Mouse (Mus musculus): ENCODE measurements around the gene Epha6. TPM values are rescaled to one million over a fixed set of nuclear protein-coding genes. Genes with fewer than 3 reads are reported as not detected.
A peak's percentile ranks its signal among the peaks of the same experiment; 100 is the strongest.

Gene Epha6
- polyA plus RNA-seq, 1 experiment from 2014 or later = not detected

DNA sequence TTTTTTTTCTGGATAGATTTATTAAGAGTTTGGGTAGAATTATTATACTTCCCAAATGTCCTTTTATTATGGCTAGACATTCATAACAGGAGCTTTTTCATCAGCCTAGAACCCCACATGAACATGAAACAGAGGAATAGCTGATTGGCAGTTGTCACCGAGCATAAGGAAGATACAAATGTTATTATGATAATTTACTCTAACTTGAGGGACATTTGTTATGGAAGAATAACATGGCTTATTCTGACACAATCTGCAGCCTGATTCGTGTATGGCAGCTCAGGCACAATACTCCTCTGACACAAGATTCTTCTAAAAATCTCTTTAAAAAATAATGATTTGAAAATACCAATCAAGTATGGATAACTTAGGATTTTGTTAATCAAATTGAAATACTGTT lies 347.7 kb downstream of the Epha6 start:
- Histone ChIP-seq H3K4me1 (no peaks in the 10 kb centered on the region), H3K4me2 (no peak overlapping the region), H3K9ac (no peak overlapping the region), H3K9me3 (replicated peaks) (no peaks in the 10 kb centered on the region), H3K27ac (no peak overlapping the region), H3K36me3 (no peaks in the 10 kb centered on the region), H3K4me3 (no peak overlapping the region), H3K27me3 (replicated peaks) (no peaks in the 10 kb centered on the region)
- no peak for ATAC-seq
- WGBS (ENCODE audit: insufficient replicate concordance) = 56% methylated on average over 2 of the region's 2 CpGs

DNA sequence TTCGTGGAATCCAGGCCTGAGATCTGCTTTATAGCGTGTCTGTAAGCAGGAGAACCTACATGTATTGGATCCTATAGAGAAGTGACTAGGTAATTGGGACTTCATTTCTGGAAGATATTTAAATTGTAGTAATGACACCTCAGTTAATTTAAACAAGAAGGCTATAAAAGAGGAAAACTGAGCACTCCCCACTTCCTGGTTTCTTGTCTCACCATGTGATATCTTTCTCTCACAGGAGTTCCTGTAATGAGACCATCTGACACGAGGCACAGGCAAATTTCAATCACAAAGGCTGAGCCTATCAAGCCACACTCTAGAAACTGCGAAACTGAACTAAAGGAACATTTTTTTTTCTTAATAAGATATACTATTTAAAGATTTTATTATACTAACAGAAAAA lies 348.3 kb downstream of the Epha6 start:
- 45% methylated on average over 4 of the region's 4 CpGs for WGBS (ENCODE audit: insufficient replicate concordance)
- ATAC-seq = no peak
- no peak overlapping the region for H3K4me3 ChIP-seq
- no peak overlapping the region for H3K4me2 ChIP-seq
- H3K36me3 ChIP-seq = no peaks in the 10 kb centered on the region
- H3K27me3 ChIP-seq (replicated peaks) = no peaks in the 10 kb centered on the region
- no peaks in the 10 kb centered on the region for H3K9me3 ChIP-seq (replicated peaks)
- H3K4me1 ChIP-seq = no peaks in the 10 kb centered on the region
- no peak overlapping the region for H3K27ac ChIP-seq
- no peak overlapping the region for H3K9ac ChIP-seq

DNA sequence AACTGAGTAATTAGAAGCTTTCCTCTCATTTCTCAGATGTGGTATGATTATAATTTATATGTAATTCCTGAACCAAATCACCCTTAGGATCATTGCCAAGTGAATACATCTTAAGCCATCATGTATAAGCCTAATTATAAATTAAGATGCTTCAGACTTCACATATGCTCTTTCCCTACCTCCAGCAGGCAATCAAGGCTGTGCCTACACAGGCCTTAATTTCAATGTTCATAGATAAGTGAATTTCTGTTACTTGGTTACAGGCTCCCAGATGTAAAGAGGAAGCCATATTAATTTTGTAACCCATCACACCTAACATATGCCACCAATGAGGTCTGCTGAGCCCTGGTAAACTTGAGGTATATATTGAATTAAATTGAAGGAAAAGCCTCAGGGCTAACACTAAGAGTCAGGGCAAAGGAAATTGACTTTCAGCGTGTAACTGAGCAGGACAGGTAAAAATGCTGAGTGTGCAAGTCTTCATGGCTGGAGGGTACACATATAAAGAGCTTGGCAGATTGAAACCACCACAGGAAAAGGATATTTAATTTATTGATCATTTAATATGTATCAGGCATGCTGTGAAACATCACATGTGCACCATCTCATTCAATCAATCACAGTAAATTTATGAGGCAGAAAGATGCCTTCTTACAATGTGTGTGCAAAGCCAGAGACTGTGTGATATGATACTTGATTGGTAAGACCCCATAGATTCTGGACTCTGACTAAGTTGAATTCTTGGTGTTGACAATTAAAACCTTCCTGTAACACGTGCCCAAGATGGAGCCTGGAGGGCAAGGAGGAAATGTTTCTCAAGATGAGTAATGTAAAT lies 365.8 kb downstream of the Epha6 start:
- ATAC-seq = no peak
- H3K9me3 ChIP-seq (replicated peaks) = no peaks in the 10 kb centered on the region
- H3K4me3 ChIP-seq = no peak overlapping the region
- no peak overlapping the region for H3K27ac ChIP-seq
- no peaks in the 10 kb centered on the region for H3K27me3 ChIP-seq (replicated peaks)
- no peak overlapping the region for H3K4me2 ChIP-seq
- no peaks in the 10 kb centered on the region for H3K36me3 ChIP-seq
- no peak overlapping the region for H3K9ac ChIP-seq
- H3K4me1 ChIP-seq = no peaks in the 10 kb centered on the region
- WGBS (ENCODE audit: insufficient replicate concordance) = 63% methylated on average over 2 of the region's 2 CpGs

DNA sequence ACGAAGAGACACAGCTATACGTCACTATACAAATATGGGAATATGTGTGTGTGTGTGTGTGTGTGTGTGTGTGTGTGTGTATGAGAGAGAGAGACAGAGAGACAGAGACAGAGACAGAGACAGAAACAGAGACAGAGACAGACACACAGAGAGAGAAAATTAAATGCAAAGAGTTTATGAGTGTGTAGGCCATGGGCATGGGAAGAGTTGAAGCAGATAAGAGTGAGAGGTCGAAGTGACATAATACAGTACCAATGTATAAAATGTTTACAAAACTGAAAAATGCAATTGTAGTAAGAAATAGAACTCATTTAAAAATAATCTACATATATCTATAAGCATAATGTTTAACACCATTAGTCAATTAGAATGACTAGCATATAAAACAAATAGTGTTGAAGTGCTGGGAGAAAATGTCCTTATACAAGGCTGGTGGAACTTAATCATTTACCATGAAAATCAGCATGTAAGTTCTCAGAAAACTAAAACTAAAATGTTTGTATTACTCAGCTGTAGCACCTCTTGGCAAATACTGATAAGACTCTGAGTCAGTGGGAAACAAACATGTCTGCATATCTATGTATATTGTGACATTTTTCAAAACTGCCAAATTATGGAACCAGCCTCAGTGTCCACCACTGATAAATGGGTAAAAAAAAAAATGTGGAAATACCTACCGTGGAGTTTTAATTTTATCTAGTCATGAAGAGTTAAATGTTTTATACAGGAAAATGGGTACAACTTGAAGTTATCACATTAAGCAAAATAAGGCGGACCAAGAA lies 371.2 kb downstream of the Epha6 start:
- H3K27me3 ChIP-seq (replicated peaks) = no peaks in the 10 kb centered on the region
- H3K4me1 ChIP-seq = no peaks in the 10 kb centered on the region
- no peak overlapping the region for H3K4me2 ChIP-seq
- no peaks in the 10 kb centered on the region for H3K36me3 ChIP-seq
- H3K4me3 ChIP-seq = no peak overlapping the region
- WGBS (ENCODE audit: insufficient replicate concordance) = 63% methylated on average over 5 of the region's 5 CpGs
- no peak overlapping the region for H3K9ac ChIP-seq
- ATAC-seq = peak; percentile 79
- H3K27ac ChIP-seq = no peak overlapping the region
- H3K9me3 ChIP-seq (replicated peaks) = no peaks in the 10 kb centered on the region

GRCm38 (mm10) chr16:60232982-60233381 lies 372.3 kb downstream of the Epha6 start:
- Histone ChIP-seq H3K4me3 (no peak overlapping the region), H3K27ac (no peak overlapping the region), H3K9ac (no peak overlapping the region), H3K27me3 (replicated peaks) (no peaks in the 10 kb centered on the region), H3K4me1 (no peaks in the 10 kb centered on the region), H3K9me3 (replicated peaks) (no peaks in the 10 kb centered on the region), H3K36me3 (no peaks in the 10 kb centered on the region), H3K4me2 (no peak overlapping the region)
- 87% methylated on average over 2 of the region's 2 CpGs for WGBS (ENCODE audit: insufficient replicate concordance)
- no peak for ATAC-seq

- no peaks in the 10 kb centered on the region for H3K9me3 ChIP-seq (replicated peaks)
- H3K4me2 ChIP-seq = no peak overlapping the region
- no peaks in the 10 kb centered on the region for H3K36me3 ChIP-seq
- no peaks in the 10 kb centered on the region for H3K4me1 ChIP-seq
- H3K27me3 ChIP-seq (replicated peaks) = no peaks in the 10 kb centered on the region
- no peak for ATAC-seq
- H3K27ac ChIP-seq = no peak overlapping the region
- H3K9ac ChIP-seq = no peak overlapping the region
- no peak overlapping the region for H3K4me3 ChIP-seq
Measured at GRCm38 (mm10) chr16:60209151-60209550, 396.2 kb downstream of the Epha6 start.

GRCm38 (mm10) chr16:60175580-60175979 lies 429.8 kb downstream of the Epha6 start:
- H3K27ac ChIP-seq = no peak overlapping the region
- no peaks in the 10 kb centered on the region for H3K9me3 ChIP-seq (replicated peaks)
- no peak overlapping the region for H3K4me3 ChIP-seq
- no peaks in the 10 kb centered on the region for H3K27me3 ChIP-seq (replicated peaks)
- no peak overlapping the region for H3K4me2 ChIP-seq
- ATAC-seq = no peak
- no peaks in the 10 kb centered on the region for H3K36me3 ChIP-seq
- no peaks in the 10 kb centered on the region for H3K4me1 ChIP-seq
- 32% methylated on average over 3 of the region's 3 CpGs for WGBS (ENCODE audit: insufficient replicate concordance)
- no peak overlapping the region for H3K9ac ChIP-seq

- H3K36me3 ChIP-seq = no peaks in the 10 kb centered on the region
- H3K4me2 ChIP-seq = no peak overlapping the region
- H3K9me3 ChIP-seq (replicated peaks) = no peaks in the 10 kb centered on the region
- no peaks in the 10 kb centered on the region for H3K27me3 ChIP-seq (replicated peaks)
- H3K4me3 ChIP-seq = no peak overlapping the region
- ATAC-seq = no peak
- WGBS (ENCODE audit: insufficient replicate concordance) = 47% methylated on average over 2 of the region's 2 CpGs
- H3K4me1 ChIP-seq = no peaks in the 10 kb centered on the region
- H3K27ac ChIP-seq = no peak overlapping the region
- no peak overlapping the region for H3K9ac ChIP-seq
Measured at GRCm38 (mm10) chr16:60152439-60152838, 452.9 kb downstream of the Epha6 start.

DNA sequence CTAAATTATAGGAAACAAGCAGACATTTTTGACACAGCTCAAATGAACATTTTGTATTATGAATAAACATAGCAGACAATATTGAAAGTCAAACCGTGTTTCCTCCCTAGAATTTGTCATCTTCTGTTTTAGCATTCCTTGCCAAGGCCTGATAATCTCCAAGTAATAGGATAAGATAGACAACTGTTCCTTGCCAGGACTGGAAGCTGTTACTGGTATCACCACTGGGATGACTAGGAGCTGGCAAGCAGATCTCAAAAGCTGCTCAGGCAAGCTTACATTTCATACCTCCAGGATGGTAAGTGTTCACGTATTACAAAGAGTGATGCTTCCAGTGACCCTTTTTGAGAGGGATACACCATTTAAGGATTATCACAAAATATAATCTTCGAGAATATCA lies 461.0 kb downstream of the Epha6 start:
- 53% methylated on average over 3 of the region's 3 CpGs for WGBS (ENCODE audit: insufficient replicate concordance)
- no peak for ATAC-seq

GRCm38 (mm10) chr16:60121435-60121834 lies 483.9 kb downstream of the Epha6 start:
- no peaks in the 10 kb centered on the region for H3K4me1 ChIP-seq
- no peaks in the 10 kb centered on the region for H3K27me3 ChIP-seq (replicated peaks)
- no peak for ATAC-seq
- no peak overlapping the region for H3K4me2 ChIP-seq
- no peaks in the 10 kb centered on the region for H3K9me3 ChIP-seq (replicated peaks)
- H3K9ac ChIP-seq = no peak overlapping the region
- H3K4me3 ChIP-seq = no peak overlapping the region
- H3K27ac ChIP-seq = no peak overlapping the region
- 64% methylated on average over 3 of the region's 3 CpGs for WGBS (ENCODE audit: insufficient replicate concordance)
- H3K36me3 ChIP-seq = no peaks in the 10 kb centered on the region

More for the DNA sequence above, 461.0 kb downstream of the Epha6 start:
- H3K4me3 ChIP-seq = no peak overlapping the region
- H3K9ac ChIP-seq = no peak overlapping the region
- H3K4me2 ChIP-seq = no peak overlapping the region
- H3K9me3 ChIP-seq (replicated peaks) = no peaks in the 10 kb centered on the region
- no peaks in the 10 kb centered on the region for H3K36me3 ChIP-seq
- no peaks in the 10 kb centered on the region for H3K4me1 ChIP-seq
- H3K27me3 ChIP-seq (replicated peaks) = no peaks in the 10 kb centered on the region
- H3K27ac ChIP-seq = no peak overlapping the region

DNA sequence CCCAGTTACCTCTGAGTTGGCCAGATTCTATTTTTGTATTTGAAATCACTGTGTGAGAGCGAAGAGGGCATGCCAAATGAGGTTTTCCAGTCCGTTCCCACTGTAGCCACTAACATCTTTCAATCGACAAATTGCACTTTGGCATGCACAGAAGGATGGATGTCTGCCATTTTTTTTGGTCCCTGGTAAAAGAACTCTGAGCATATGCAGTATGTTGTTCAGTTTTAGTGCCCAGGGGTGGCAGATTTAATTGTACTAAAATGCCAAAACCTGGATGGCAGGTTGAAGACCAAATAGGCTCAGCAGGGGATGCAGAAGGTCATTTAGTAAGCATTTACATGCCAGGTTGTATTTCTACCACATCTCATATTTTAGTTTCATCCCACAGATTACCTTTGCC lies 503.1 kb downstream of the Epha6 start:
- Histone ChIP-seq H3K4me1 (no peaks in the 10 kb centered on the region), H3K9ac (no peak overlapping the region), H3K36me3 (no peaks in the 10 kb centered on the region), H3K9me3 (replicated peaks) (no peaks in the 10 kb centered on the region), H3K4me3 (no peak overlapping the region), H3K27me3 (replicated peaks) (no peaks in the 10 kb centered on the region), H3K27ac (no peak overlapping the region), H3K4me2 (no peak overlapping the region)
- WGBS (ENCODE audit: insufficient replicate concordance) = 56% methylated on average over 3 of the region's 3 CpGs
- no peak for ATAC-seq

- no peaks in the 10 kb centered on the region for H3K27me3 ChIP-seq (replicated peaks)
- ATAC-seq = no peak
Measured at GRCm38 (mm10) chr16:60095333-60095732, 510.0 kb downstream of the Epha6 start.

More at GRCm38 (mm10) chr16:60095333-60095732, 510.0 kb downstream of the Epha6 start:
- 52% methylated on average over 1 of the region's 1 CpGs for WGBS (ENCODE audit: insufficient replicate concordance)
- no peaks in the 10 kb centered on the region for H3K4me1 ChIP-seq
- H3K9ac ChIP-seq = no peak overlapping the region
- no peaks in the 10 kb centered on the region for H3K9me3 ChIP-seq (replicated peaks)
- no peak overlapping the region for H3K4me3 ChIP-seq
- H3K27ac ChIP-seq = no peak overlapping the region
- H3K4me2 ChIP-seq = no peak overlapping the region
- H3K36me3 ChIP-seq = no peaks in the 10 kb centered on the region
